Mouse (Mus musculus) ZHBTc4 (cell line): ENCODE data around the gene Unc93a2.
A peak's percentile ranks its signal among the peaks of the same experiment; 100 is the strongest.
"Not testable (repeated sequence)": the region's sequence is repeated elsewhere in the genome, so short reads cannot be mapped to it uniquely, and the experiment has no call there.

ENCODE experiments used
- DNase-seq: peaks from one replicate; pipeline ENCODE4 v3.0.0-alpha.2; 2011; ENCODE audit warnings: low read depth, low spot score

Unc93a2 gene

DNA sequence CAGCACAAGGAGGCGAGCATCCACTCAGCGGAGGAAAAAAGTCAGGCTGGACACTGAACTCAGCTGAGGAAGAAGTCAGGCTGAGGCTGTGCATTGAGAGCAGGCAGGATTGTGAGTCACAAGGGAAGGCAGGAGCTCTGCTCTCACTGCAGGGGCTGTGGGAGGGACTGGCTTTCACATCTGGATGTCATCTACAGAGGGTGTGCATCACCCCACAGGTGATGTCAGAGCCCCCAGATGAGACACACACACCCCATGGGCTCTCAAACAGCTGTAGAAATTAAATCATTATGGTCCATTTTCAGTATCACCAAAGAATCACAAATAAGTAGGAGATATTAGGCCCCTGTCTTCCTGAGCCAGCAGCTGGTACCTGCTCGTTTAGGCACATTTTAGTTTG lies at the start of gene Unc93a2:
Gene Unc93a2 (minus strand): TSS at position 101 of the 400 bp plus-strand sequence.
- not testable (repeated sequence) for DNase-seq

DNA sequence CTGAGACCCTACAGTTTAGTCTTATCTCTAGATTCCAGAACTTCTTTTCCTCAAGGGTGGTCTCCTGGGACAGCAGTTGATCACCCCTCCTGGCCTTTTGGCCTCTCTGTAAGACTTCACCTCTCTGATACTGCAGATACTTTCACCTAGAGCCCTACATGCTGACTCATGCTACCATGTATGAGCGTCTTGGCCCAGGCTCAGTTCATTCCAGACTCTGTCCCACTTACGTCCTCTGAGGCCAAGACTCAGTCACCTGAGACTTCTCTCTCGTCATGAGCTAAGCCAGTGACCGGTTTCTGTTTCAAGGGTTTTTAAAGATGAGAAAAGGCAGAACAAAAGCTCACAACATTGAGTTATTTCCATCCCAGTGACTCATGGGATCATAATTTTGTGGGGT lies 48.9 kb upstream of the Unc93a2 start:
- DNase-seq = not testable (repeated sequence)

GRCm38 (mm10) chr17:7430210-7430631 lies 45.0 kb upstream of the Unc93a2 start:
- DNase-seq = not testable (repeated sequence)

DNA sequence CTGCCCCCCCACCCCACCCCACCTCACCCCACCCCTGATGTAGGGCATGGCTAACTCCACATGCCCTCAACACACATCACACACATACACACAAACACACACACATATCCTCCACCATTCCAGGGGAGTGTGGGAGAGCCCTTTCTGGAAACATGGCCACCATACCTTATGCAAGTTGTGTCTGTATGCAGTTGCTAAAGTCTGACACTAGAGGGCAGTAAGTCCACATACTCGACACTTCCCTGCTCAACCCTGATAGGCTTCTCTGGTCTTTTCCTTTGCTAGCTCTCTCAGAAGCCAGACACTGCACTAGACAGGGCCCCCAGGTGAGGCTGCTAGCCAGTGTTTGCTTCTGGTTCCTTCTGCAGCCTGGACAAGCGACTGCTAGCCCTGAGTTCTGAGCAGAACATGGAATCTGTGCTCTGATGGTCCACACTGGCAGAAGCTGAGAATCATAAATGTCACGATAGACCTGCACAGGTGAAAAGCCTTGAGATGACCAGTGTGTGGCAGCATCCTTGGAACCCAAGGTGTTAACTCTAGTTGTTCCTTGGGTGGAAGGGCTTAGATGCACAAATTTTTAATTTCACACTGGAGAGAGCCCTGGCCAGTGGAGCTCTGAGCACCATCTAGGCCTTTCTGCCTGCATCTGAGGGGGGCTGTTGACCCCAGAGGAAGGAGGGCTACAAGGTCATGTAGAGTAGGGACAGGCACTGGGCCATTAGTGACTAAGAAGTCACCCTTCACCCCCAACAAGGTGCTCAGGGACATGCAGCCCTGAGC lies 35.1 kb upstream of the Unc93a2 start:
- not testable (repeated sequence) for DNase-seq

GRCm38 (mm10) chr17:7414601-7415310 lies 29.5 kb upstream of the Unc93a2 start:
- DNase-seq = not testable (repeated sequence)

DNA sequence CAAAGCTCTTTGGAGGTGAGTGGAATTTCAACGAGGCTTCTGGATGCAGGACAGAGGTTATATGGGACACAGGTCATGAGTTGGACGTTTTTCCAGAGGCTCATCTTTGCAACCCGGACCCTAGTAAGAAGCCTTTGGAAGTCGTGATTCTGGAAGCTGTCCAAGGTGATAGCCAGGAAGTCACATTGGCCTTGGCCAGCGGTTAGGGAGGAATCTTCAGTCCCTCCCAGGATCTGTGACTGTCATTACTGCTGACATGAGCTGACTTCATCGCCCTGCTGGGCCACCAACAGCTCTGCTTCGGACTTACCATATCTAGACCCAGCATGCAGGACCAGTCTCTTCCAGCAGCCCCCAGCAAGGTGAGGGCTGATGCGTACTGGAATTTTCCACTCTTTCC lies 28.1 kb upstream of the Unc93a2 start:
- not testable (repeated sequence) for DNase-seq

DNA sequence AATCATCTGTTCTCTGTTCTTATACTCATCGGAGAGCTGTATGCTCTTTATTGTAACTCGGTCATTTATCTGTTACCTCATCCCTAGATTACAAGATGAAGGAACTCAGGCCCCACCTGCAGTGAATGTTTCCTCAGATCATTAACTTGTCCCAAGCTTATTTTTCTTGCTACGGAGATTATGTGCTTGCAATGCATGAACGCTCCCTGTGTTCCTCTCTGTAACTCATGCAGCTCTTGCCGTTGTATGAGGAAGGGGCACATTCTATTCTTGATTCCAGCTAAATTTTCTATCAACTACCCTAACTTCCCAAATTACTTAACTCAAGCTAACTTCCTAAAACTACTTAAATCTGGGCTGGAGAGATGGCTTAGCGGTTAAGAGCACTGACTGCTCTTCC lies 14.5 kb upstream of the Unc93a2 start:
- not testable (repeated sequence) for DNase-seq

GRCm38 (mm10) chr17:7398198-7398847 lies 13.1 kb upstream of the Unc93a2 start:
- DNase-seq = not testable (repeated sequence)

GRCm38 (mm10) chr17:7397079-7397478 lies 11.8 kb upstream of the Unc93a2 start:
- peak; percentile 14 for DNase-seq

DNA sequence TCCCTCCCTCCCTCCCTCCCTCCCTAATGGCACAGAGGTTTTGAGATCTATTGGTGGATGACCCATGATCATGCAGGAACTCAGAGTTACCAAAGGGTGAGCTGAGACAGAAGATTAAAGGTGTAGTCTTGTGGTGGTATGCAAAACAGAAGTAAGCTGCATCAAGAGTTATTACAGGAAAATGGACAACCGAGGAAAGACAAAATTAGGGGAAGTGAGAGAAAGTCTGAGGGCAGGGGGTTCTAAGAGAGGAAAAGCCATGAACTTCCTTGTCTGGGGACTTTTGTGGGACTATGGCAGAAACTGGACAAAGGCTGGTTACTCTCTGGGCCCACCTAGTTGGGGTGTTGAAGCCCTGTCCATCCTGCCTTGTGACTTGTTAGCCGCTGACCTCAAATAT lies 11.0 kb upstream of the Unc93a2 start:
- DNase-seq = not testable (repeated sequence)

GRCm38 (mm10) chr17:7395671-7396070 lies 10.4 kb upstream of the Unc93a2 start:
- DNase-seq = not testable (repeated sequence)

- DNase-seq = peak; percentile 54
These were observed 9.9 kb upstream of the Unc93a2 start for GRCm38 (mm10) chr17:7395116-7395515.

DNA sequence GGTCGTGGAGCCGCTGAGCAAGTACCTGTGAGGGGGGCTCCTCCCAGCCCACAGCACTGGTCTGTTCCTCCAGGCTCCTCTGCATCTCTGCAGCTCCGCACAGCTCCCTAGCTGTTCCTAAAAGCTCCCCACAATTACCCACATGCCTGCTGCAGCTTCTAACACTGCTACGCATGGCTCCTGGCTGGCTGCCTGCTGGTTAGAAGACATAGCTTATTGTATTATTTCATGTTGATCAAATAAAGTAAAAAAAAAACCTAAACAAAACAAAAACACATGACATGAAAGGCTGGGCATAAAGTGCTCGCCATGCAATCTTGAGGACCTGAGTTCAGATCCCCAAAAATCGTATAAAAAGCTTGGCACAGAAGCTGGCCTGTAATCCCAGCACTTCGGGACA lies 4.6 kb upstream of the Unc93a2 start:
- DNase-seq = not testable (repeated sequence)

DNA sequence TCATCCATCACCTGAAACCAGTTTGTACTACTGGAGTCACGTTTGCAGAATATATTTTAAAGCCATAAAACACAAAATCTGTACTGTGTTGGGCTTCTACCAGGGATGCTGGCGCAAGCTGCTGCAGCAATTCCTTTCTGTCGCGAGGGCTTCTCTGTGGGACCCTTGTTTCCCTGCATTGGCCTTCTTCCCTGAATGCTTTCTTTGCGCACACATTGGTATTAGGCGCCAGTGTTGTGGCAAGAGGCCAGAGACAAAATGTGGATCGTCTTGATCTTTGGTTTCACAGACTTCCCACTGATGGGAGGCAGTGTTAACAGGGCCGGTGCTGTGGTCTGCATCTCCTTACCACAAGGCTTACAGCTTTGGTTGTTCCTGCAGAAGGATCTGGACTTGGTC lies 3.7 kb upstream of the Unc93a2 start:
- not testable (repeated sequence) for DNase-seq

DNA sequence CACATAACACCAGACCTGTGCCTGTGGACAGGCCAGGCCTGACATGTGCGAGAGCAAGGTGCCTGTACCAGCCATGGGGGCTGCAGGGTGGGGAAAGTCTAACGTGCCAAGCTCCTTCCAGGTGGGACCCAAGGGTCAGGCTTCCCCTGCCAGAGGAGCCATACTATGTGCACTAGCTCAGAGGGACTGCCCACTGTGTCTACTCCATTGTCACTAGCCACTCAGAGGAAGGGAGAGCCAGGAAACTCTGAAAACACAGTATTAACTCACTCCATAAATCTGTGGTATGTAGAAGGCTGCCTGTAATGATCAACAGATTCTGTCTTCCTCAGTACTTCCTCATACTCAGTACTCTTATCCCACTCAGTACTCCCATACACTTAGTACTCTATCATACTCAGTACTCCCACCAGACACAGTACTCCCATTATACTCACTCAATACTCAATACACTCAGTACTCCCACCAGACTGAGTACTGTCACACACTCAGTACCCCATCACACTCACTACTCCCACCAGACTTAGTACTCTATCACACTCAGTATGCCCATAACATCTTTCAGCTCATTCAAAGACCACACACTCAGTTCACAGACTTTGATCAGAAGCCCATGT lies 3.2 kb upstream of the Unc93a2 start:
- DNase-seq = not testable (repeated sequence)

DNA sequence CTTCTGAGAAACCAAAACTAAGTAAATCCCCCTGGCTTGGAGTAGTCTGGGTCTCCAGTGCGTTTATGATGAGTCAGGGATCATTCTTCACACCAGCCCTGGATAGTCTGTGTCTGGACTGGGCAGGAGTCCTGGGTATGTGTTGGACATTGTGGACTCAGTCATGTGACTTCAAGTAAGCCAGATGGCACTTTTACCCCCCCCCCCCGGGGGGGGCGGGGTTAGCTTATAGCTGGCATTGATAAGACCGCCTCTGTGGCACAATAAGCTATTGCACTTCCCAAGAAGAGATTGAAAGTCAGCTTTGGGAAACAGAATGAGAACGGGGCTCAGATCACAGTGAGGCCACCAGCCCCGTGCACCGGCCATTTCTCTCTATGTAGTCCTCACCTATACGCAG lies 752 bp upstream of the Unc93a2 start:
- DNase-seq = not testable (repeated sequence)

- DNase-seq = not testable (repeated sequence)
These were observed 1.8 kb downstream of the Unc93a2 start for GRCm38 (mm10) chr17:7383167-7384143.

- not testable (repeated sequence) for DNase-seq
These were observed 2.6 kb downstream of the Unc93a2 start for GRCm38 (mm10) chr17:7382711-7383110.

- DNase-seq = not testable (repeated sequence)
These were observed 7.4 kb downstream of the Unc93a2 start for GRCm38 (mm10) chr17:7377907-7378306.

GRCm38 (mm10) chr17:7376951-7377700 lies 8.1 kb downstream of the Unc93a2 start:
- not testable (repeated sequence) for DNase-seq
